Mouse (Mus musculus) kidney, adult 8-10 months (tissue): ENCODE data around the gene Sdhaf3.
"Not testable (repeated sequence)": the region's sequence is repeated elsewhere in the genome, so short reads cannot be mapped to it uniquely, and the experiment has no call there.

Experiments used
- DNase-seq, 2 experiments: peaks; one replicate each; pipeline ENCODE4 v3.0.0; 2022

The Sdhaf3 gene

GRCm38 (mm10) chr6:6955764-6956561 is at the start of gene Sdhaf3:
Gene Sdhaf3 (plus strand): TSS chr6:6956004.
- DNase-seq, result peak; percentile 96

GRCm38 (mm10) chr6:6909586-6909985 is 46.2 kb upstream of the Sdhaf3 start:
- DNase-seq, result peak; percentile 15 to 47

- no peak for DNase-seq
Measured at GRCm38 (mm10) chr6:6914304-6914703, 41.5 kb upstream of the Sdhaf3 start.

GRCm38 (mm10) chr6:6914849-6915525 is 40.8 kb upstream of the Sdhaf3 start:
- peak; percentile 6 to 41 for DNase-seq

GRCm38 (mm10) chr6:6915526-6915915 is 40.3 kb upstream of the Sdhaf3 start:
- no peak for DNase-seq

- DNase-seq, result no peak
Measured at GRCm38 (mm10) chr6:6917334-6917733, 38.5 kb upstream of the Sdhaf3 start.

- no peak for DNase-seq
Measured at GRCm38 (mm10) chr6:6925264-6925663, 30.5 kb upstream of the Sdhaf3 start.

- no peak for DNase-seq
Measured at GRCm38 (mm10) chr6:6930831-6931230, 25.0 kb upstream of the Sdhaf3 start.

GRCm38 (mm10) chr6:6931507-6931906 is 24.3 kb upstream of the Sdhaf3 start:
- DNase-seq, result no peak

- DNase-seq, result no peak
Measured at GRCm38 (mm10) chr6:6940845-6941244, 15.0 kb upstream of the Sdhaf3 start.

GRCm38 (mm10) chr6:6942813-6943212 is 13.0 kb upstream of the Sdhaf3 start:
- peak in 1 of 2 experiments; percentile 29 for DNase-seq

- DNase-seq, result no peak
Measured at GRCm38 (mm10) chr6:6947650-6948049, 8.2 kb upstream of the Sdhaf3 start.

- no peak for DNase-seq
Measured at GRCm38 (mm10) chr6:6955395-6955763, 425 bp upstream of the Sdhaf3 start.

- DNase-seq, result not testable (repeated sequence)
Measured at GRCm38 (mm10) chr6:6959234-6959633, 3.4 kb downstream of the Sdhaf3 start.

- DNase-seq, result no peak
Measured at GRCm38 (mm10) chr6:6997226-6997946, 41.6 kb downstream of the Sdhaf3 start.

- DNase-seq, result no peak
Measured at GRCm38 (mm10) chr6:6997956-6998355, 42.2 kb downstream of the Sdhaf3 start.

GRCm38 (mm10) chr6:6999015-6999414 is 43.2 kb downstream of the Sdhaf3 start:
- no peak for DNase-seq

GRCm38 (mm10) chr6:7003085-7003484 is 47.3 kb downstream of the Sdhaf3 start:
- no peak for DNase-seq

GRCm38 (mm10) chr6:7004005-7004404 is 48.2 kb downstream of the Sdhaf3 start:
- DNase-seq, result no peak

GRCm38 (mm10) chr6:7038087-7038486 is 82.3 kb downstream of the Sdhaf3 start:
- DNase-seq, result no peak

- DNase-seq, result no peak
Measured at GRCm38 (mm10) chr6:7038835-7039234, 83.0 kb downstream of the Sdhaf3 start.

GRCm38 (mm10) chr6:7041912-7042311 is 86.1 kb downstream of the Sdhaf3 start:
- no peak for DNase-seq

GRCm38 (mm10) chr6:7062819-7063218 is 107.0 kb downstream of the Sdhaf3 start:
- DNase-seq, result no peak

- no peak for DNase-seq
Measured at GRCm38 (mm10) chr6:7068782-7069181, 113.0 kb downstream of the Sdhaf3 start.
